Mouse (Mus musculus) layer of hippocampus, adult 18-20 months (tissue): Measurements from ENCODE around the gene Myh4. TPM values are rescaled to one million over a fixed set of nuclear protein-coding genes. Genes with fewer than 3 reads are reported as not detected.
A peak's percentile ranks its signal among the peaks of the same experiment; 100 is the strongest.

Experiments
- DNase-seq, 2 experiments: peaks; one replicate each; pipeline ENCODE4 v3.0.0; 2022; ENCODE audit warnings: low spot score in 2 of 2
- long read RNA-seq: library from polyadenylated mRNA; stranded (forward); transcript quantifications from one replicate; pipeline ENCODE4 v2.0.0, GENCODE M21; 2021
- total RNA-seq, 2 experiments: library from RNA; stranded (reverse); gene quantifications; 2 replicates each; pipeline ENCODE4 v1.2.3; 2021

The Myh4 gene
- total RNA-seq, result under 1 TPM; 0.10 to 0.15 TPM
- long read RNA-seq, result 0 reads

GRCm38 (mm10) chr11:67237481-67238079, at the start of gene Myh4:
Gene Myh4 (plus strand): TSS chr11:67238029.
- no peak for DNase-seq

GRCm38 (mm10) chr11:67190316-67190715, 47.5 kb upstream of the Myh4 start:
- no peak for DNase-seq

- DNase-seq, result no peak
Observed at GRCm38 (mm10) chr11:67190814-67191213, 47.0 kb upstream of the Myh4 start.

- no peak for DNase-seq
Observed at GRCm38 (mm10) chr11:67191496-67191895, 46.3 kb upstream of the Myh4 start.

DNA sequence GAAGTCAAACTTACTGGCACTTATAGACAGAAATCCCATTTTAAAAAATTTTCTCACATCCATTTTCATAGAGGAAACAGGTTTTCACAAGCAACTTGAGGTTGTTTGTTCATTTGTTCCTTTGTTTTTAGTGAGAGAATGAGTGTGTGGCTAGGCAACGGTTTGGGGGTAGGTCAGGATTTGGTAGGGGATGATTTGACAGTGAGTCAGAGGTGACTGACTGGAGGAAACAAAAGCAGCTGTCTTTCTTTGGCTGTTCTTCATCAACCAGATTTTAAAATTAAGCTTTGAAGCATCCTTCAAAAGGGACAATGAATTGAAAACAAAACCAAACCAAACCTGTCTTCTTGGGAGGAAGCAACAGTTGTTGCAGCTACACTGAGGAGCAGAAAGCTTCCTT, 38.5 kb upstream of the Myh4 start:
- DNase-seq, result no peak

GRCm38 (mm10) chr11:67199752-67200151, 38.1 kb upstream of the Myh4 start, which contains the start of gene Myh1:
Gene Myh1 (plus strand): TSS chr11:67200052.
- DNase-seq, result no peak

DNA sequence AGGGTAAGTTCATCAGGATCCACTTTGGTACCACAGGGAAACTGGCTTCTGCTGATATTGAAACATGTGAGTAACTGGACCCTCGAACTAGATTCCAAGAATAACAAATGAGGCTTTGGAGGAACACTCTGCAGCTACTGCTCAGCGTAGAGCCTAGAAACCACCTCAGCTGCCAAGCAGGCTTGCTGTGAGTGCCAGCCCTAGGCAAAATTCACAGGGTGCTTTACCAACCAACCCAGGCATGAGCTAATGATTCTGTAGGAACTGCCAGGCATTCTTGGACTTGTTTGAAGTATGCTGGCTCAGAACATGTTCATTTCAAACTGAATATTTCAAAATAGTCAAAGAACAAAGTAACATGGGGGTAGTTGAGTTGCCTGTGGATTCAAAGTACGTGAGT, 33.1 kb upstream of the Myh4 start:
- peak in 1 of 2 experiments; percentile 31 for DNase-seq

DNA sequence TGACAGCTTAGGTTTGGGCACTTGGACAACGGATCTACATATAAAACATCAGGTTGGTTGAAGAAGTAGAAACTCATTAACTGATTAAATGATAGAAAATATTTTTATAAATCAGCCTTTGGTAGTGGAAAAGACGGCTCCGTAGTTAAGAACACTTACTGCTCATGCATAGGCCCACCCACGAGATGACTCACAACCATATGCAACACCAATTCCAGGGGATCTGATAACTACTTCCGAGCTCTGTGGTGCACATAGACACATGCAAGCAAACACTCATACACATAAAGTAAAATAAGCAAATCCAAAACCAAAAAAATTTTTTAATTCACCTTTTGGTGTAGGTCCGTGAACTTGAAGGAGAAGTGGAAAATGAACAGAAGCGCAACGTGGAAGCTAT, 16.0 kb upstream of the Myh4 start:
- DNase-seq, result peak in 1 of 2 experiments; percentile 59

GRCm38 (mm10) chr11:67224466-67224865, 13.4 kb upstream of the Myh4 start:
- no peak for DNase-seq

GRCm38 (mm10) chr11:67228731-67229130, 9.1 kb upstream of the Myh4 start:
- DNase-seq, result no peak

- DNase-seq, result peak in 1 of 2 experiments; percentile 15
Observed at GRCm38 (mm10) chr11:67229166-67229565, 8.7 kb upstream of the Myh4 start.

DNA sequence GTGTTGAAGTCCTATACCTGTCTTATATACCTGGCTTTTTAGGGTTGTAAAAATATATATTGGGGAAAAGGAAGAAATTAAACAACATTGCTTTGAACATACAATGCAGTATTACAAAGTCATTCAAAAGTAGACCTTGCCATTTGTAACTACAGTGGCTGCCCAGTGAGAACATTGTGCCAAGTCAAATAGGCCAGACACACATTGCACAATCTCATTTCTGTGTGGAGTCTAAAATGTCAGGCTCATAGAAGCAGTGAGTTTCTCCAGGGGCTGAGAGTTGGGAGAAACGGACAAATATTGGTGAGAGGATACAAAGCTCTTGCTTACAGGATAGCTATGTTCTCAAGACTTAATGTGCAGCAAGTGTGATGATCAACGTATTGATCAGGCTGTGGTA, 7.9 kb upstream of the Myh4 start:
- DNase-seq, result no peak

GRCm38 (mm10) chr11:67235639-67236358, 2.0 kb upstream of the Myh4 start:
- peak in 1 of 2 experiments; percentile 74 for DNase-seq

GRCm38 (mm10) chr11:67236799-67237198, 1.0 kb upstream of the Myh4 start:
- DNase-seq, result no peak

DNA sequence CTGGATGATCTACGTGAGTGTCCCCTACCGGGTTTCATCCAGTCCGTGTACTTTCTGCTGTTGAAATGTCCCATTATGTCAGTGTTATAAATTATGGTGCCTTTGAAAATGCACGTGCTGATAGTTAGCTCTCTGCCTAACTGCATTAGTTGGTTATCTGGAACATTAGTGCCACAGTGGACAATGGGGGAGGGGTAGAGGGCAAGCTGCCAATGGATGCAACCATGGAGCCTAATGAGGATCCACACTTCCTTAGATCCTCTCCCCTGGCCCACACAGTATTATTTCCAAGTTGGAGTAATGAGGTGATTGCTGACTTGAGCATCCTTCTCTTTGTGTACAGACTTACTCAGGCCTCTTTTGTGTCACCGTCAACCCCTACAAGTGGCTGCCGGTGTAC, 3.2 kb downstream of the Myh4 start:
- DNase-seq, result no peak

DNA sequence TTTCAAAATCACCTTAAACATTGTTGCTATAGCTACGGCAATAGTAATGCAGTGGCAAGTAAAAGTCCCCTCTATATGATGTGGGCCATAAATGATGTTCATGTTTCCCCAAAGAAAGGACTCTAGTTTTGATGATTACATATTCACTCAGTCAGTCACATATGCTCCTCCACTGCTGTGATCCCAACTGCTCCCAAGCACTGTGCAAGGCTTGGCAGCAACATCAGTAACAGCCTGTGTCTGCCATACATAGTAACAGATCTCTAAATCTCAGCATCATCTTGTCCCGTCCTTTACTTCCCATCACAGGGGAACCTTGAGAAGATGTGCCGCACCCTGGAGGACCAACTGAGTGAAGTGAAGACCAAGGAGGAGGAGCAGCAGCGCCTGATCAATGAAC, 15.9 kb downstream of the Myh4 start:
- DNase-seq, result peak; percentile 16 to 66

DNA sequence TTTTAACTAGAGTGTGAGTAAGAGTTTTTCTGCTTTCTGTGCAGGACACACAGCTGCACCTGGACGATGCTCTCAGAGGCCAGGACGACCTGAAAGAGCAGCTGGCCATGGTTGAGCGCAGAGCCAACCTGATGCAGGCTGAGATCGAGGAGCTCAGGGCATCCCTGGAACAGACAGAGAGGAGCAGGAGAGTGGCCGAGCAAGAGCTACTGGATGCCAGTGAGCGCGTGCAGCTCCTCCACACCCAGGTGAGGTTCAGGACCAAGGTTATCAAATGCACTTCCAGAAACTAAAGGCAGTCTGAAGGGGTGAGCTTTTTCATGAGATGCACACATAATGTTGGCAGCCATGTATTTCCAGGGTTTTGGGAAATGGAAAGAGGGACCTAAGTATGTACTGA, 19.2 kb downstream of the Myh4 start:
- DNase-seq, result no peak

- no peak for DNase-seq
Observed at GRCm38 (mm10) chr11:67260956-67261355, 23.1 kb downstream of the Myh4 start.

DNA sequence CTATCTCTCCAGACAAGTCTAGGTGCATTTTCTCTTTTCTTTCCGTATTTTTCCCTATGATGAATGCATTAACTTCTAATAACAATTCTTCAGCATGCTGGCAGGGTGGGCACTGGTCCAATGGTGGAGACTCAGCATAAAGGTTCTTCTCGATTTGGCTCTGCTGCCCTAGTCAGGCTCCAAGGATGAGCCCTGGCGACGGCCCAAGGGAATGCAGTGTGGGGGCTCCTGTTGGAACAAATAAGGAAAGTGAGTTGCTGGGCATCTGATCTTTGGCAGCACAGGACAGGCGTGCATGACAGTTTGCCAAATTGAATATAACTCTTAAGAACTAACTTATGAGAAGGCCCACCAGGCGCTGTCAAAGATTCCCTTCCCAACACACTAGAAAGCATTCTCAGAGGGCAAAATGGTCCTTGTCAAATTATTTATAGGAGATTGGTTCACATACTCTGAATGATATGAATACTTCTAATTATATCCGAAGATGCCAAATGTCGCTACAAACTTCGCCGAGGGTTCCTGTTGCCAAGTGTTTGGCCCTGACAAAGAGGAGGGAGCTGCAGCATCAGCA, 38.9 kb downstream of the Myh4 start, which contains the start of gene Myh8:
Myh8 (plus strand) TSS at position 524 of the 574 bp plus-strand sequence.
- no peak for DNase-seq

DNA sequence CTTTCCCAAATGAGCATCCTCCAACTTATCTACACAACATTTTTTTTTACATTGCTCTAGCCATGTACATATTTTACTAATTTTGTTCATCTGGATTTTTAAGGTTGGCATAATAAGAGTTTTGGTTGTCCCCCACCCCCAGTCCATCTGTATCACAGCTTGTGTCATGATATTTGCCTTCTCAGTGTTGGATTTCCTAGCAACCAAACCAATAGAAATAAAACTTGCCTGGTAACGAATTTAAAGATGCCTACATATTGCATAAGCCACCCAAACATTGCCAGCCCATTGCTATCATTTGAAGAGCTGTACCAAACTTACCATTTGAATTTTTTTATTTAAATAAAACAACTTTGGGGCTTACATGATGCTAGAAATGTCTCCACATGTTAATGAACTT, 55.6 kb downstream of the Myh4 start:
- peak; percentile 44 to 81 for DNase-seq
